Mouse (Mus musculus) heart, adult 2 months (tissue): Measurements from ENCODE around the gene S100pbp. TPM values are rescaled to one million over a fixed set of nuclear protein-coding genes. Genes with fewer than 3 reads are reported as not detected.

Source experiments
- DNase-seq, 2 experiments: peaks; one replicate each; pipeline ENCODE4 v3.0.0; 2021
- H3K27ac ChIP-seq: fragments of 200-600 bp; 2 replicates; pipeline ENCODE4 v1.8.1; 2022
- H3K27me3 ChIP-seq: fragments of 200-500 bp; 2 replicates; pipeline ENCODE4 v1.6.1; 2012; ENCODE audit warnings: mild to moderate bottlenecking, low read length, inconsistent platforms, mixed read lengths; ENCODE audit not compliant: control insufficient read depth, insufficient read depth
- H3K36me3 ChIP-seq: fragments of 200-500 bp; 2 replicates; pipeline ENCODE4 v1.6.1; 2012; ENCODE audit warnings: low read length, inconsistent platforms; ENCODE audit not compliant: control insufficient read depth, insufficient read depth
- H3K4me1 ChIP-seq: fragments of 200-500 bp; 2 replicates; pipeline ENCODE4 v1.6.1; 2011; ENCODE audit warnings: low read length; ENCODE audit not compliant: control insufficient read depth, insufficient read depth
- H3K4me3 ChIP-seq: fragments of 200-600 bp; 2 replicates; pipeline ENCODE4 v1.8.1; 2022
- H3K79me2 ChIP-seq: fragments of 200-500 bp; replicated peaks from 2 replicates; pipeline ENCODE4 v1.6.1; 2012; ENCODE audit warnings: mild to moderate bottlenecking, inconsistent platforms, low read length, moderate library complexity, mixed read lengths; ENCODE audit not compliant: control insufficient read depth, insufficient read depth
- H3K9ac ChIP-seq: fragments of 200-500 bp; 2 replicates; pipeline ENCODE4 v1.6.1; 2012; ENCODE audit warnings: low read depth, mild to moderate bottlenecking, control low read depth, inconsistent platforms, low read length, mixed read lengths
- CTCF ChIP-seq: fragments of 200-600 bp; IDR thresholded peaks from 2 replicates; pipeline ENCODE4 v1.8.1; 2022; ENCODE audit warnings: antibody characterized with exemption, mild to moderate bottlenecking, moderate library complexity
- EP300 ChIP-seq: fragments of 200-500 bp; IDR thresholded peaks from 2 replicates; pipeline ENCODE4 v1.6.1; 2011; ENCODE audit warnings: low read depth, low read length, control low read depth; ENCODE audit not compliant: insufficient read depth
- POLR2A ChIP-seq: fragments of 200-500 bp; IDR thresholded peaks from 2 replicates; pipeline ENCODE4 v1.6.1; 2011; ENCODE audit warnings: mild to moderate bottlenecking, low read depth, low read length, control low read depth; ENCODE audit not compliant: insufficient read depth
- WGBS: fragments of 180-500 bp; shearing (Covaris S2); methylation state at CpG from one replicate; pipeline ENCODE4 v1.1.7; 2018; 5-methylcytosine and 5-hydroxymethylcytosine counted together
- intact Hi-C: fragments of 180-260 bp; cut with DNase I; formaldehyde crosslinking; loops from one replicate; pipeline ENCODE4 v1.15.1; 2025
- polyA plus RNA-seq: library from polyadenylated mRNA; depleted of rRNA; stranded (reverse); fragments of >200 nt; gene quantifications from 2 replicates; pipeline ENCODE4 v1.2.3, GENCODE M21; 2012
- total RNA-seq, 2 experiments: library from RNA; stranded (reverse); gene quantifications; 2 replicates each; pipeline ENCODE4 v1.2.3; 2021

The S100pbp gene
- total and polyA plus RNA-seq, 3 experiments, result 6.6 to 14.2 (median 10.2) TPM

GRCm38 (mm10) chr4:129227170-129227984, 37.9 kb upstream of the S100pbp start:
- Histone ChIP-seq H3K27ac (no peak overlapping the region), H3K4me1 (no peaks in the 10 kb centered on the region), H3K36me3 (no peaks in the 10 kb centered on the region), H3K27me3 (peaks cover 6% of the 10 kb centered on the region), H3K9ac (no peak overlapping the region), H3K4me3 (no peak overlapping the region), H3K79me2 (no peaks in the 10 kb centered on the region)
- WGBS, result 47% methylated on average over 22 of the region's 22 CpGs
- intact Hi-C loops, result no loop called here
- no peak for TF ChIP-seq CTCF
- no peak for TF ChIP-seq POLR2A
- TF ChIP-seq EP300, result no peak
- no peak for DNase-seq

GRCm38 (mm10) chr4:129226441-129226963, 37.0 kb upstream of the S100pbp start:
- intact Hi-C loops, result no loop called here
- no peak for DNase-seq
- no peak overlapping the region for H3K9ac ChIP-seq

DNA sequence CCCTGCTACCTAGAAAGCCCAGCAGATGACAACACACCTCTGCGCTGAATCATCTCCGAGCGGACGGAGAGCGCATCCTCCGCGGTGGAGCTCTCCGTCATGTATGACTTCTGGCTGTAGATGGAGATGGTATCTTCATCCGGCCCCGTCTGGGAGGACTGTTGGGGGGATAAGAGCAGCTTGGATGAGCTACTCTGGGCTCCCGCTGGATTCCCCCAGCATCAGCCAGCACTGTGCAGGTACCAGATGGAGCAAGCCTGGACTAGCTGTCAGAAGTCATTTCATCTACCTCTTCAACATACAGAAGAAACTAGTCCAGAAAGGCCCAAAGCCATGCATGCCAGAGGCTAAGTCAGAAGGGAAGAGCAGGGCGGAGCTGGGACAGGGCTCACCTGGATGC, 35.8 kb upstream of the S100pbp start:
- no peak for DNase-seq
- TF ChIP-seq POLR2A (no peak), CTCF (no peak), EP300 (no peak)
- H3K9ac ChIP-seq, result no peak overlapping the region
- WGBS, result 95% methylated on average over 12 of the region's 12 CpGs
- no peak overlapping the region for H3K4me3 ChIP-seq
- no peaks in the 10 kb centered on the region for H3K36me3 ChIP-seq
- no peaks in the 10 kb centered on the region for H3K4me1 ChIP-seq
- no peaks in the 10 kb centered on the region for H3K79me2 ChIP-seq
- peaks cover 6% of the 10 kb centered on the region for H3K27me3 ChIP-seq
- intact Hi-C loops, result no loop called here
- no peak overlapping the region for H3K27ac ChIP-seq

More at GRCm38 (mm10) chr4:129226441-129226963, 37.0 kb upstream of the S100pbp start:
- Histone ChIP-seq H3K4me3 (no peak overlapping the region), H3K27me3 (peaks cover 6% of the 10 kb centered on the region), H3K79me2 (no peaks in the 10 kb centered on the region), H3K27ac (no peak overlapping the region), H3K4me1 (no peaks in the 10 kb centered on the region), H3K36me3 (no peaks in the 10 kb centered on the region)
- TF ChIP-seq POLR2A, result no peak
- 61% methylated on average over 5 of the region's 5 CpGs for WGBS

- WGBS, result 55% methylated on average over 55 of the region's 55 CpGs
- Histone ChIP-seq H3K9ac (no peak overlapping the region), H3K36me3 (no peaks in the 10 kb centered on the region), H3K27me3 (peaks cover 6% of the 10 kb centered on the region), H3K27ac (no peak overlapping the region), H3K79me2 (no peaks in the 10 kb centered on the region), H3K4me1 (no peaks in the 10 kb centered on the region), H3K4me3 (no peak overlapping the region)
- intact Hi-C loops, result no loop called here
- TF ChIP-seq POLR2A (no peak), CTCF (no peak), EP300 (no peak)
- DNase-seq, result no peak
Observed at GRCm38 (mm10) chr4:129223421-129224281, 34.1 kb upstream of the S100pbp start.

DNA sequence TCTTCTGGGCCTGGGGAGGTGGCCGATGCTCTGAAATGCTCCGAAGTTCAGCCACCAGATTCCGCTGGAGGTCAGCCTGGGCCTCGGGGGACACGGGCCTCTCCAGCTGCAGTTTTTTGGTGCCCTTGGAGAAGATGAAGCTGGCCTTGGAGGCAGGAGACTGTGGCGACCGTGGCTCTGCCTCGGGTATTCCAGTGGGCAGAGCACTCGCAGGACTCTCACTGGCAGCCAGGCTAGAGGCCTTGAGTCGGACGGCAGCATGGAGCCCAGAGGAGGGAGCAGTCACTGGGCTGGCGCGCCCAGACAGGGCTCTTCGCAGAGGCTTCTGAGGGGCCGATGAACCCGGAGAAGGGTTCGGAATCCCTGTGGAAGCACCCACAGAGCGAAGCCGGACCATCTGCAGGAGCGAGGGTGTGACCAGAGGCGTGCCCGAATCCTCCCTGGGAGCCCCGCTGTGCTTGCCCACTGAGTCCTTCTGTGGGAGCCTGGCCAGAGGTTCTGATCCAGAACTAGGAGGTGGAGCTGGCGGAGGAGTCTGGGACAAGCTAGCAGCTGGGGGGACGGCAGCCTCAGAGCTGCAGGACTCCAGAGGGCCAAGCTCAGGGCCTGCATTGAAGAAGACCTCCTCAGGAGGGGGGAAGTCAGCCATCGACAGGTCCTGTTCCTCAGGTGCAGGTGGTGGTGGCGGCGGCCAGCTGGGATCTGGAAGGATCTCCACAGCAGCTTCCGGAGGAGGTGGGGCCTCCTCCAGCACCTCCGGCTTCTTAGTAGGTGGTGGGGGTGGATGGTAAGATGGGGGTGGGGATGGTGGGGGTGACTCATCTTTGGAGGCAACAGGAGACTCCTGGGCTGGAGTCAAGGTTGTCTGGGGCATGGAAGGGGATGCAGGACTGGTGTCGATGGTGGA, 32.7 kb upstream of the S100pbp start:
- DNase-seq, result peak; percentile 62
- peaks cover 6% of the 10 kb centered on the region for H3K27me3 ChIP-seq
- no peaks in the 10 kb centered on the region for H3K79me2 ChIP-seq
- no peak for TF ChIP-seq POLR2A
- no peak for TF ChIP-seq CTCF
- TF ChIP-seq EP300, result no peak
- H3K36me3 ChIP-seq, result no peaks in the 10 kb centered on the region
- H3K27ac ChIP-seq, result no peak overlapping the region
- 59% methylated on average over 31 of the region's 31 CpGs for WGBS
- H3K4me3 ChIP-seq, result no peak overlapping the region
- intact Hi-C loops, result no loop called here
- H3K4me1 ChIP-seq, result no peaks in the 10 kb centered on the region
- no peak overlapping the region for H3K9ac ChIP-seq
